Mouse (Mus musculus) CH12F3 (cell line): ENCODE measurements around the gene Stk11.

Source experiments
- in situ Hi-C: fragments of 300-500 bp; cut with MboI; formaldehyde crosslinking; loops from 2 replicates; pipeline ENCODE4 v1.14.3; 2020; ENCODE audit warnings: low sequenced_read_pairs

Stk11 gene

GRCm38 (mm10) chr10:80142530-80142925, 26.9 kb downstream of the Stk11 start:
- in situ Hi-C loops: loop anchor here (10.0 kb wide), 1 partner anchor 158 kb away; the partner anchor contains the start of genes Cnn2 and Tmem259

- in situ Hi-C loops: loop anchor here (10.0 kb wide), 1 partner anchor 159 kb away; the partner anchor contains the start of genes Cnn2 and Tmem259
Measured at GRCm38 (mm10) chr10:80143664-80144063, 28.1 kb downstream of the Stk11 start.

GRCm38 (mm10) chr10:80144159-80144558, 28.6 kb downstream of the Stk11 start:
- in situ Hi-C loops: loop anchor here (10.0 kb wide), 1 partner anchor 159 kb away; the partner anchor contains the start of genes Cnn2 and Tmem259

GRCm38 (mm10) chr10:80144864-80145838, 29.5 kb downstream of the Stk11 start:
- in situ Hi-C loops: loop anchor here (10.0 kb wide), 1 partner anchor 160 kb away; the partner anchor contains the start of genes Cnn2 and Tmem259

DNA sequence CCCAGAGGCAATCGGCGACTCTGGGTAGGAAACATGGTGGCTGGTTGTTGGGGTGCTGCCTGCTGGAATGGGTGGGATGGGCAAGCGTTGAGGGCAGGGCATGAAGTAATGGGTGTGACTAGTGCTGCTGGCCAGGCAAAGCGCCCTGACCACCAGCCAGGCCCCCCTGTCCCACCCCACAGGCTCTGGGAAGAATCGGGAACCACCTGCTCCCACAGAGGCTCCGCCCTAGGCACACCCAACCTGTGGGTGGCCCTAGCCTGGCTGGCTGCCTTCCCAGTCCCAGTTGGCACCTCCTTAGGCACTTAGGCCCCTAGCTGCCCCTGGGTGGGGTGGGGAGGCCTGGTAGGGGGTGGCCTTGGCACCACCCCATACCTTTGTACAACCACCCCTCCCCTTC, 30.3 kb downstream of the Stk11 start:
- in situ Hi-C loops: loop anchor here (10.0 kb wide), 1 partner anchor 161 kb away; the partner anchor contains the start of genes Cnn2 and Tmem259

DNA sequence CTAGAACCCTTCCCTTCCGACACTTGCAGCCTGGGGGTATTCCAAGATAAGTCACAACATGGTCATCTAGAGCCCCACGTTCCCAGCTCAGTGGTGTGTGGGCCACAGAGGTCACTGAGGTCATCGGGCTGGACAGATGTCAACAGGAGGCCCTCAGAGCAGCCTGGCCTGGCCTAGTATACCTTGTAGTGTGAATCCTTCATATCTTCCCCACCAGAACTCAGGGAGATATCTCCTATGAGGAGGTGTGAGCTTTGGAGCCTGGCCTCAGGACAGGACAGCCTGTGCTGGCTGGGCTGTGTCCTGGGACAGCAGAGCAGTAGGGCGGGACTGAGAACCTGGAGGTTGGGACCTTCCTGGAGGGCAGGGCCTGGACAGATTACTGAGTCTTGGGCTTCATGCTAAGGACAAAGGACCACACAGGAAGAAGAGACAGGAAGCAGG, 31.0 kb downstream of the Stk11 start:
- in situ Hi-C loops: loop anchor here (10.0 kb wide), 1 partner anchor 162 kb away; the partner anchor contains the start of genes Cnn2 and Tmem259

DNA sequence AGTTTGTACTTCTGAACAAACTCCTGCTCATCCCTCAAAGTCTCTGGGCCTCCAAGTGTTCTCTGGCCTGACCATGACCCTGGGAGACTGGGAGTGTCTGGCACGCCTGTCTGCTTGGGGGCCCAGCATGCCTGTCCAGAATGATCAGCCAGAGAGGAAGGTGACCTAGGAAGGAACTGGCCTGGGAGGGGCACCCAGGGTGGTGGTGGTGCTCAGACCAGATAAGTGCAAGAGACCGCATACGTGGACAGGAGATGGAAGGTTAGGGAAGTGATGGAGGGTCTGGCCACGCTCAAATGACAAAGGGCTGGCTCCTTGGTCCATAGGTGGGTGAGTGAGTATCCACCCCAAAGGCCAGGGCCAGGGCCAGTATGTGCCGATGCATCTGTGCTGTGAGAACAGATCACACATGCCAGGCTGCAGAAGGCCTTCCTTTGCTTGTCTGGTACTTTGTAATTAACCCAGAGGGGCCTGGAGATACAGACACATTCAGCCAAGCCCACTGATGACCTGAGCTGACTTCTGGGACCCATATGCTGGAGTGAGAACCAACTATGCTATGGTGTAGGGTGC, 31.6 kb downstream of the Stk11 start:
- in situ Hi-C loops: loop anchor here (10.0 kb wide), 1 partner anchor 162 kb away; the partner anchor contains the start of genes Cnn2 and Tmem259

GRCm38 (mm10) chr10:80147719-80148601, 32.4 kb downstream of the Stk11 start, which contains the start of gene Midn:
Gene Midn (plus strand): TSS chr10:80148272.
- in situ Hi-C loops: loop anchor here (10.0 kb wide), 1 partner anchor 163 kb away; the partner anchor contains the start of genes Cnn2 and Tmem259

DNA sequence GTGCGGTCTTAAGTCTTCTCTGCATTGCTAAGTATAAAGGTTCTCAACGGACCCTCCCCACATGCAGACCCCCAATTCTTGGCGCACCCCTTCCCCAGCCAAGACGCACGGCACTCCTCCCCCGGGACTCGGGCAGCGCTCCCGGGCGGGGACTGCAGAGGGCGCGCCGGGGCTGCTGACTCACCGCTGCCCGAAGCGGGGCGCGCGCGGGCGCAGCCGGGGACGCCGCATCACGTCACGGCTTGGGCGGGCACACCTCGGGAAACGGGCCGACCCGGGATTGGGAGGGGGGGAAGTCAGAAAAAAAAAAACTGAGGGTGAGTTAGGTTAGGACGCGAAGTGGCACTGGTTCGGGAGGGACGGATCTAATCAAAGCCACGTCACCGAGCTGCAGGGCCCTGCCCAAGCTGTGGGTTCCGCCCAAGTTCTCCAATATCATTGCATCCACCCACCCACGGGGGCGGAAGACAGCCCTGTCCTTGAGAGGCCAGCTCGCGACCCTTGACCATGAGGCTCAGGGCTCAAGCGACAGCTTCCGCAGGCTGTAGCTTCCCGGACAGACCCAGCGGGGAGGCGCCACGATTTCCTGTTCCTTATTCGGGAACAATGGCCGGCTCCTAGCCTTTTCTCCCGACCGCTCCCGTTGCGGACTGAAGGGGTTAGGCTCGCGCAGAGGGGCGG, 33.1 kb downstream of the Stk11 start:
- in situ Hi-C loops: loop anchor here (10.0 kb wide), 1 partner anchor 164 kb away; the partner anchor contains the start of genes Cnn2 and Tmem259

DNA sequence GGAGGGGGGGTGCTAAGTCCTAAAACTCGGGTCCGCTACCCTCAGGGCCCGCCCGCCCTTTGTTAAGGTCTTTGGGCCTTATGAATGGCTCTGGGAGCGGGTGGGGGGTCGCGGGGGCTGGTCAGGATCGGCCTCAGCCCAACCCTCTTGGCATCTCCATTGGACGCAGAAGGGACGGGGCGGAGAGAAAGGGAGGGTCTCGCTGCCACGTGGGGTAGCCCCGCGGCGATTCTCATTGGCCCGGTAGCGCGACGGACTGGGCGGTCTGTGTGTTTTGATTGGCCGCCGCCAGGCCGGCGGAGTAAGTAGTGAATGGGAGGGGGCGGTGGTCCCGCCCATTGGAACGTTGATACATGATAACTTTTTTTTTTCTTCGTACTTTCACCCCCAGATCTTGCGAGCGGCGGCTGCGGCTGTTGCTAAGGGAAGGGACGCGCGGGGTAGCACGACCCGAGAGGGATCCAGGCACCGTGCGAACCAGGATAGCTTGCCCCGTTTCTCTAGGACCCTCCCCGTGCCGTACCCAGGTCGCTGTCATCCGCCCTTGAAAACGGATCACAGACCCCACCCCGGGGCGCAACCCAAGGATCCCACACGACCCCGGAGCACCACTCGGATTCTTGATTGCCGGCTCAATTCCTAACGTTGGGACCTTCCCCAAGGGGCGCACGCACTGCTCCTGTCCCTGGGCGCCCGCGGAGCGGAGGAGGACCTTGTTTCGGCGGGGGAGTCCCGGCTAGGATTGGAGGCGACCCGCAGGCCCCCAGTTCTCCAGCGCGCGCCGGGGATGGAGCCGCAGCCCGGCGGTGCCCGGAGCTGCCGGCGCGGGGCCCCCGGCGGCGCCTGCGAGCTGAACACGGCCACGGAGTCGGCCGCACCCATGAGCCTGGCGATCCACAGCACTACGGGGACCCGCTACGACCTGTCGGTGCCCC, 34.0 kb downstream of the Stk11 start:
- in situ Hi-C loops: loop anchor here (10.0 kb wide), 1 partner anchor 165 kb away; the partner anchor contains the start of genes Cnn2 and Tmem259

GRCm38 (mm10) chr10:80150226-80151210, 34.9 kb downstream of the Stk11 start:
- in situ Hi-C loops: no loop called here

- in situ Hi-C loops: no loop called here
Measured at GRCm38 (mm10) chr10:80151211-80152034, 35.8 kb downstream of the Stk11 start.

DNA sequence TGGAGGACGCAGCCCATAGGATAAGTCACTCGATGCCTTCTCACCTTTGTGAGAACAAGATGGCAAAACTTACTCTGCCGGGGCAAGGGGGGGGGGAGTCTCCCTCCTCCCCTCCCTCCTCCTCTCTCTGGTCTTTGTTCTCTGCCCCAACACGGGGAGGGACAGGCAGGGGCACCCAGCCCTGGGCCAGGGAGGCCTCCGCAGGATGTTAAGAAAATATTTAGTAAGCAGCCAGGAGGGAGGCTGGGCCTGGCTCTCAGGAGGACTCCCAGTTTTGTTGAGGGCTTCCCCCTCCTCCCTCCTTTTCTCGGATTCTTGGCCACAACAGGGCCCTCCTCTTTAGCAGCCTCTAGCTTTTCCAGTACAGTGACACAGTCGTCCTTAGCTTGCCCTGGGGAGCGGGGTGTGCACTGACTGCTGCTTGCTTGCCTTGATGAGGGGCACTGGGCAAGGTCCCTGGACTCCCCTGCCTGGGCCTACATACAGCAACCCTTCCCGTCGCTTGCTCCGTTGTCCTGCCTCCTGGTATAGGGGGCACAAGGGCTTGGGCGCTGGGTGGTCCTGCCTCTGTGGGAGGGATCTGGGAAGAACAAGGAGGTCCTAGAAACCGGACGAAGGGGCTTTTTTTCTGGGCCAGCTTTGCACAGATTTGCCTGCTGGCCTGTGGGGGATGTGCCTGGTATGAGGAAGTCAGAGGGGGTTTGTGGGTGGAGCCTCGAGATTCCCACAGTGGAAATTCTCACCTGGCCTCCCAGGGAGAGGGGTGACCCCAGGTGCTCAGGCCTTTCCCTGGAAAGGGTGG, 36.7 kb downstream of the Stk11 start:
- in situ Hi-C loops: no loop called here

GRCm38 (mm10) chr10:80152873-80153260, 37.3 kb downstream of the Stk11 start:
- in situ Hi-C loops: no loop called here

DNA sequence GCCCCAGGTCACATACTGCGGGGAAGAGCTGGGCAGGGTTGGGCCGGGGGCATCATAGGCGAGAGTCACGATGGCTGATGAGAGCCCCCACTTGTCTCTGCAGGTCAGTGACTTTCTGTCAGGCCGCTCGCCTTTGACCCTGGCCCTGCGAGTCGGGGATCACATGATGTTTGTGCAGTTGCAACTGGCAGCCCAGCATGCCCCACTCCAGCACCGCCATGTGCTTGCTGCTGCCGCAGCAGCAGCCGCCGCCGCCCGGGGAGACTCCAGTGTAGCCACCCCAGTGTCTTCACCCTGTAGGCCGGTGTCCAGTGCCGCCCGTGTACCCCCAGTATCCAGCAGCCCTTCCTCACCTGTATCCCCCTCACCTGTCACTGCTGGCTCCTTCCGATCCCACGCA, 38.1 kb downstream of the Stk11 start:
- in situ Hi-C loops: no loop called here

GRCm38 (mm10) chr10:80154384-80154783, 38.8 kb downstream of the Stk11 start:
- in situ Hi-C loops: no loop called here
